In genomic region chr9:79880031-79880430, GRCm38 (mm10) we compare ENCODE assay signal across 19 mouse cellular contexts.
"Had no signal": no experiment of that assay in that cellular context is flagged by ENCODE, and none has a peak within 500 bp of the region (broad histone marks: within the 10 kb centered on the region; RNA-seq: fewer than 3 reads in every experiment).

No protein-coding gene starts in this region.

- H3K9me3 ChIP-seq: kidney, embryonic 15.5 days; liver, embryonic 13.5 days; midbrain, embryonic 15.5 days; neural tube, embryonic 13.5 days had no signal

- DNase-seq: kidney, postnatal 10 days; kidney, postnatal 36 days; layer of hippocampus, postnatal 36 days; liver, embryonic 13.5 days; lung, adult 2 months; lung, postnatal 14 days; lung, postnatal 4 days; retina, postnatal 1 day; right cerebral cortex, postnatal 25 days; spleen, adult 18-20 months; thymus, adult 2 months; thymus, postnatal 14 days; thymus, postnatal 4 days had no signal

- H3K27ac ChIP-seq: kidney, embryonic 15.5 days; left cerebral cortex, adult 2 months; liver, embryonic 13.5 days; midbrain, embryonic 15.5 days; neural tube, embryonic 13.5 days had no signal

- H3K9ac ChIP-seq: kidney, embryonic 15.5 days; liver, embryonic 13.5 days; midbrain, embryonic 15.5 days; neural tube, embryonic 13.5 days had no signal

- H3K4me3 ChIP-seq: kidney, embryonic 15.5 days; left cerebral cortex, adult 2 months; liver, embryonic 13.5 days; midbrain, embryonic 15.5 days; myocyte; neural tube, embryonic 13.5 days had no signal

- H3K4me1 ChIP-seq: liver, embryonic 13.5 days had no signal

- H3K27me3 ChIP-seq: kidney, embryonic 15.5 days; liver, embryonic 13.5 days; midbrain, embryonic 15.5 days; neural tube, embryonic 13.5 days had no signal

- H3K36me3 ChIP-seq: kidney, embryonic 15.5 days; liver, embryonic 13.5 days; midbrain, embryonic 15.5 days; neural tube, embryonic 13.5 days had no signal

- H3K4me2 ChIP-seq: kidney, embryonic 15.5 days; liver, embryonic 13.5 days; midbrain, embryonic 11.5 days; midbrain, embryonic 15.5 days; neural tube, embryonic 13.5 days had no signal

- ATAC-seq: midbrain, embryonic 15.5 days had no signal
